Mouse (Mus musculus): Measurements from ENCODE around the gene Vmn1r180. TPM values are rescaled to one million over a fixed set of nuclear protein-coding genes. Genes with fewer than 3 reads are reported as not detected.

Gene Vmn1r180
- polyA plus RNA-seq (2014; fragmentation: Illumina TruSeq; extraction: RNeasy Lipid Tissue Mini Kit (QIAGEN cat#74804); ENCODE audit: low replicate concordance), result not detected

DNA sequence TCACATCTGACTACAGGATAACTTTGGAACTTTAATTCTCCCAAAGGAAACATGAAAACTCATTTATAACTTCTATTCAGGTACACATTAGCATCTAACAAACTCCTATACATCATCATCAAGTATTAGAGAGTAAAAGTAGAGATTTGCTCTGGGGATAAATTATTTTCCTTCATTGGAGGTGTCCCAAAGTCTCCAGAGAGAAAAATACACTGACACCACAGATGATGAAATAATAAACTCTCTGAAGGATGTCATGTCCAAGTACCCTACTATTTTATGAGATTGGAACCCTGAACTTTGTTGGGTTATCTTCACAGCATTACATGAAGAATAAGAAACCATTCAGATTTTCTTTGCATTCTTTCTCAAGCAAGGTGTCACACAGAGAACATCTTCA, at the start of gene Vmn1r180:
TSS of gene Vmn1r180 (plus strand) at position 301 of the 400 bp plus-strand sequence.

DNA sequence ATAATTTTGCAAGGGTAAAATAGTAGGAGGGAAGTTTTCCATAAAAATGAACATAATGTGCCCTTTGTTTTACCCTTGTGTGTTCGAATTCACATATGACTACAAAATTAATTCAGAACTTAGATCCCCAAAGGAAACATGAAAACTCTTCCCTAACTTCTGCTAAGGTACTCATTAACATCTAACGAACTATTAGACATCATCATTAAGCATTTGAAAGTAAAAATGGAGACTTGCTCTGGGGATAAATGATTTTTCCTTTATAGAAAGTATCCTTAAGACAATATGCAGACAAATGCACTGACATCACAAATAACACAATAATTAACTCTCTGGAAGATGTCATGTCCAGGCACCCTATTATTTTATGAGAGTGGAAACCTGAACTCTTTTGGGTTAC, 23.8 kb upstream of the Vmn1r180 start, which contains the start of gene Vmn1r179:
TSS of gene Vmn1r179 (plus strand) at position 301 of the 400 bp plus-strand sequence.

DNA sequence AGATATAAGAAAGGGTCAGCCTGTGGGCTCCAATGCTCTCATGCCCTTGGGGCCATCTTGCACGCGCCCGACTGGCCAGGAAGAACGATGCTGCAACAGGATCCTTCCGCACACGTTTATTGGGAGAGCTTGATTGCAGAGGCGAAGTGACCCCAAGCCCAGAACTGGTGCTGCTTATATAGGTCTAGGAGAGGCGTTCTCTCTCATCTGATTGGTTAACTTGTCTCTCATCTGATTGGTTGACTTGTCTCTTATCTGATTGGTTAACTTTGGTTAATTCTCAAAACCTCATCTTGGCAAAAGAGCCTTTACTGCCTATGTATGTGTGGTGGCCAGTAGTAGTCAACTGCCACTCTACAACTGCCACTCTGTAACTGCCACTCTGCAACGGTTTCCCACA, 23.9 kb downstream of the Vmn1r180 start, which contains the start of gene Vmn1r181:
TSS of gene Vmn1r181 (plus strand) at position 301 of the 400 bp plus-strand sequence.

DNA sequence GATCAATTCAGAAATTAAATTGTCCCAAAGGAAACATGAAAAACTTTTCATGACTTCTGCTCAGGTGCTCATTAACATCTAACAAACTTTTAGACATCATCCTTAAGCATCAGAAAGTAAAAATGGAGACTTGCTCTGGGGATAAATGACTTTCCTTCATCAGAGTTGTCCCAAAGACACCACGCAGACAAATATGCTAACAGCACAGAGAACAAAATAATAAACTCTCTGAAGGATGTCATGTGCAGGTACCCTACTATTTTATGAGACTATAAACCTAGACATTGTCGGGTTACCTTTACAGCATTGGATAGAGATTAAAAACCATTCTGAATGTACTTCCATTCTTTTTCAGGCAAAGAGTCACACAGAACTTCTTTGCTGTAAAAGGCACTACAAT, 51.0 kb downstream of the Vmn1r180 start, which contains the start of gene V1rd19:
TSS of gene V1rd19 (plus strand) at position 301 of the 400 bp plus-strand sequence.

Other genes with a start within 250 kb of the Vmn1r180 start
- gene Vmn1r173, start 249.9 kb upstream of the Vmn1r180 start, polyA plus RNA-seq (2014; fragmentation: Illumina TruSeq; extraction: RNeasy Lipid Tissue Mini Kit (QIAGEN cat#74804); ENCODE audit: low replicate concordance), result not detected
- gene Vmn1r174, start 198.4 kb upstream of the Vmn1r180 start, polyA plus RNA-seq (2014; fragmentation: Illumina TruSeq; extraction: RNeasy Lipid Tissue Mini Kit (QIAGEN cat#74804); ENCODE audit: low replicate concordance), result not detected
- gene Vmn1r175, start 140.0 kb upstream of the Vmn1r180 start, polyA plus RNA-seq (2014; fragmentation: Illumina TruSeq; extraction: RNeasy Lipid Tissue Mini Kit (QIAGEN cat#74804); ENCODE audit: low replicate concordance), result not detected
- gene Vmn1r176, start 113.3 kb upstream of the Vmn1r180 start, polyA plus RNA-seq (2014; fragmentation: Illumina TruSeq; extraction: RNeasy Lipid Tissue Mini Kit (QIAGEN cat#74804); ENCODE audit: low replicate concordance), result not detected
- gene Vmn1r177, start 84.2 kb upstream of the Vmn1r180 start, polyA plus RNA-seq (2014; fragmentation: Illumina TruSeq; extraction: RNeasy Lipid Tissue Mini Kit (QIAGEN cat#74804); ENCODE audit: low replicate concordance), result not detected
- not detected for gene Vmn1r178, start 58.6 kb upstream of the Vmn1r180 start, polyA plus RNA-seq (2014; fragmentation: Illumina TruSeq; extraction: RNeasy Lipid Tissue Mini Kit (QIAGEN cat#74804); ENCODE audit: low replicate concordance)
- not detected for gene Vmn1r179, start 23.7 kb upstream of the Vmn1r180 start, polyA plus RNA-seq (2014; fragmentation: Illumina TruSeq; extraction: RNeasy Lipid Tissue Mini Kit (QIAGEN cat#74804); ENCODE audit: low replicate concordance)
- gene Vmn1r181, start 24.0 kb downstream of the Vmn1r180 start, polyA plus RNA-seq (2014; fragmentation: Illumina TruSeq; extraction: RNeasy Lipid Tissue Mini Kit (QIAGEN cat#74804); ENCODE audit: low replicate concordance), result not detected
- not detected for gene V1rd19, start 51.1 kb downstream of the Vmn1r180 start, polyA plus RNA-seq (2014; fragmentation: Illumina TruSeq; extraction: RNeasy Lipid Tissue Mini Kit (QIAGEN cat#74804); ENCODE audit: low replicate concordance)
- not detected for gene Vmn1r183, start 102.6 kb downstream of the Vmn1r180 start, polyA plus RNA-seq (2014; fragmentation: Illumina TruSeq; extraction: RNeasy Lipid Tissue Mini Kit (QIAGEN cat#74804); ENCODE audit: low replicate concordance)
- gene Zfp180, start 131.3 kb downstream of the Vmn1r180 start, polyA plus RNA-seq (2014; fragmentation: Illumina TruSeq; extraction: RNeasy Lipid Tissue Mini Kit (QIAGEN cat#74804); ENCODE audit: low replicate concordance), result 7.6 TPM
- gene Zfp112, start 161.7 kb downstream of the Vmn1r180 start, polyA plus RNA-seq (2014; fragmentation: Illumina TruSeq; extraction: RNeasy Lipid Tissue Mini Kit (QIAGEN cat#74804); ENCODE audit: low replicate concordance), result 1.0 TPM
- gene Zfp235, start 183.5 kb downstream of the Vmn1r180 start, polyA plus RNA-seq (2014; fragmentation: Illumina TruSeq; extraction: RNeasy Lipid Tissue Mini Kit (QIAGEN cat#74804); ENCODE audit: low replicate concordance), result 4.6 TPM
- 0.11 TPM for gene Zfp114, start 224.4 kb downstream of the Vmn1r180 start, polyA plus RNA-seq (2014; fragmentation: Illumina TruSeq; extraction: RNeasy Lipid Tissue Mini Kit (QIAGEN cat#74804); ENCODE audit: low replicate concordance)

All from small intestine, adult 10 weeks (tissue).